Mouse (Mus musculus) embryonic facial prominence, embryonic 12.5 days (tissue): ENCODE measurements around the gene Zfhx2. TPM values are rescaled to one million over a fixed set of nuclear protein-coding genes. Genes with fewer than 3 reads are reported as not detected.

Experiments used
- ATAC-seq: fragments of 200-750 bp; cut with Nextera tagmentation; 2 replicates; pipeline ENCODE4 v1.8.0; 2017; ENCODE audit not compliant: insufficient number of reproducible peaks, insufficient read depth, low FRiP score, low TSS enrichment
- H3K27ac ChIP-seq: fragments of 300-500 bp; sonication (generic); 2 replicates; pipeline ENCODE4 v1.5.1; 2016; ENCODE audit warnings: mild to moderate bottlenecking
- H3K27me3 ChIP-seq: fragments of 300-500 bp; sonication (generic); 2 replicates; pipeline ENCODE4 v1.6.1; 2016; ENCODE audit warnings: mild to moderate bottlenecking, moderate library complexity
- H3K36me3 ChIP-seq: fragments of 300-500 bp; sonication (generic); 2 replicates; pipeline ENCODE4 v1.6.1; 2016; ENCODE audit warnings: mild to moderate bottlenecking
- H3K4me1 ChIP-seq: fragments of 300-500 bp; sonication (generic); 2 replicates; pipeline ENCODE4 v1.6.1; 2016
- H3K4me2 ChIP-seq: fragments of 300-500 bp; sonication (generic); replicated peaks from 2 replicates; pipeline ENCODE4 v1.6.1; 2016; ENCODE audit warnings: mild to moderate bottlenecking, moderate library complexity
- H3K4me3 ChIP-seq: fragments of 300-500 bp; sonication (generic); 2 replicates; pipeline ENCODE4 v1.5.1; 2016; ENCODE audit warnings: mild to moderate bottlenecking
- H3K9ac ChIP-seq: fragments of 300-500 bp; sonication (generic); 2 replicates; pipeline ENCODE4 v1.6.1; 2016; ENCODE audit warnings: mild to moderate bottlenecking, moderate library complexity
- H3K9me3 ChIP-seq: fragments of 300-500 bp; sonication (generic); 2 replicates; pipeline ENCODE4 v1.6.1; 2016; ENCODE audit warnings: mild to moderate bottlenecking, moderate library complexity
- WGBS: fragments of 180-500 bp; shearing (Covaris S2); methylation state at CpG from one replicate; pipeline ENCODE4 v1.1.7; 2016; 5-methylcytosine and 5-hydroxymethylcytosine counted together
- polyA plus RNA-seq: library from polyadenylated mRNA; unstranded; fragments of >200 nt; fragmentation: Nextera tagmentation; extraction: Ambion mirVana; gene quantifications from 2 replicates; pipeline ENCODE4 v1.2.1, GENCODE M21; 2016

Zfhx2 gene
- polyA plus RNA-seq, 1 experiment from 2014 or later: 7.9 TPM

GRCm38 (mm10) chr14:55076224-55076623 lies 15.9 kb downstream of the Zfhx2 start:
- ATAC-seq: no peak
- WGBS: 54% methylated on average over 6 of the region's 6 CpGs
- Histone ChIP-seq H3K4me1 (peaks cover 27% of the 10 kb centered on the region), H3K27ac (peak overlapping the region; percentile 17; the same call in 1 of the 2 replicates), H3K9ac (no peak overlapping the region), H3K36me3 (peaks cover 20% of the 10 kb centered on the region), H3K4me2 (no peak overlapping the region), H3K9me3 (no peaks in the 10 kb centered on the region), H3K4me3 (no peak overlapping the region), H3K27me3 (peaks cover 7% of the 10 kb centered on the region)

- no peak overlapping the region for H3K4me3 ChIP-seq
- H3K9ac ChIP-seq: no peak overlapping the region
- no peaks in the 10 kb centered on the region for H3K9me3 ChIP-seq
- ATAC-seq: no peak
- H3K27me3 ChIP-seq: peaks cover 7% of the 10 kb centered on the region
- H3K36me3 ChIP-seq: peaks cover 20% of the 10 kb centered on the region
- H3K27ac ChIP-seq: no peak overlapping the region
- no peak overlapping the region for H3K4me2 ChIP-seq
- peaks cover 27% of the 10 kb centered on the region for H3K4me1 ChIP-seq
- 92% methylated on average over 12 of the region's 12 CpGs for WGBS
Measured at GRCm38 (mm10) chr14:55074416-55074815, 17.7 kb downstream of the Zfhx2 start.

- no peak for ATAC-seq
- Histone ChIP-seq H3K4me3 (no peak overlapping the region), H3K9ac (0 out of 2 replicates have a peak overlapping the region, but pooled peaks have one; percentile 15), H3K27me3 (peaks cover 4% of the 10 kb centered on the region; the same call in 1 of the 2 replicates), H3K4me1 (peaks cover 10% of the 10 kb centered on the region; the same call in 1 of the 2 replicates), H3K9me3 (no peaks in the 10 kb centered on the region), H3K4me2 (peak overlapping the region; percentile 27), H3K27ac (peak overlapping the region; percentile 17; the same call in 1 of the 2 replicates), H3K36me3 (peaks cover 34% of the 10 kb centered on the region)
- 24% methylated on average over 19 of the region's 19 CpGs for WGBS
Measured at GRCm38 (mm10) chr14:55071756-55072155, 20.4 kb downstream of the Zfhx2 start.

- Histone ChIP-seq H3K4me3 (no peak overlapping the region), H3K36me3 (peaks cover 42% of the 10 kb centered on the region), H3K4me2 (no peak overlapping the region), H3K27me3 (no peaks in the 10 kb centered on the region), H3K4me1 (peaks cover 15% of the 10 kb centered on the region), H3K9me3 (no peaks in the 10 kb centered on the region), H3K9ac (no peak overlapping the region), H3K27ac (no peak overlapping the region)
- ATAC-seq: no peak
- WGBS: 89% methylated on average over 8 of the region's 8 CpGs
Measured at GRCm38 (mm10) chr14:55066042-55066441, 26.1 kb downstream of the Zfhx2 start.

GRCm38 (mm10) chr14:55065391-55065790 lies 26.7 kb downstream of the Zfhx2 start:
- no peak overlapping the region for H3K27ac ChIP-seq
- peaks cover 42% of the 10 kb centered on the region for H3K36me3 ChIP-seq
- no peaks in the 10 kb centered on the region for H3K27me3 ChIP-seq
- WGBS: 86% methylated on average over 13 of the region's 13 CpGs
- ATAC-seq: no peak
- no peak overlapping the region for H3K4me2 ChIP-seq
- H3K4me3 ChIP-seq: no peak overlapping the region
- no peak overlapping the region for H3K9ac ChIP-seq
- no peaks in the 10 kb centered on the region for H3K9me3 ChIP-seq
- peaks cover 17% of the 10 kb centered on the region for H3K4me1 ChIP-seq

- whole genome bisulfite sequencing: 74% methylated on average over 35 of the region's 35 CpGs
Measured at GRCm38 (mm10) chr14:55064481-55065370, 27.4 kb downstream of the Zfhx2 start.

GRCm38 (mm10) chr14:55063581-55064381 lies 28.3 kb downstream of the Zfhx2 start:
- no peaks in the 10 kb centered on the region for H3K27me3 ChIP-seq
- no peak overlapping the region for H3K4me3 ChIP-seq
- peaks cover 42% of the 10 kb centered on the region for H3K36me3 ChIP-seq
- no peak overlapping the region for H3K27ac ChIP-seq
- no peak overlapping the region for H3K4me2 ChIP-seq
- H3K9ac ChIP-seq: no peak overlapping the region; the same call in 1 of the 2 replicates
- H3K4me1 ChIP-seq: peaks cover 17% of the 10 kb centered on the region
- no peaks in the 10 kb centered on the region for H3K9me3 ChIP-seq
- 87% methylated on average over 22 of the region's 22 CpGs for WGBS
- no peak for ATAC-seq

More at GRCm38 (mm10) chr14:55064481-55065370, 27.4 kb downstream of the Zfhx2 start:
- H3K9me3 ChIP-seq: no peaks in the 10 kb centered on the region
- no peaks in the 10 kb centered on the region for H3K27me3 ChIP-seq
- no peak overlapping the region for H3K4me3 ChIP-seq
- peaks cover 17% of the 10 kb centered on the region for H3K4me1 ChIP-seq
- no peak overlapping the region for H3K4me2 ChIP-seq
- ATAC-seq: no peak
- H3K9ac ChIP-seq: no peak overlapping the region
- H3K36me3 ChIP-seq: peaks cover 42% of the 10 kb centered on the region
- H3K27ac ChIP-seq: no peak overlapping the region

GRCm38 (mm10) chr14:55063117-55063516 lies 29.0 kb downstream of the Zfhx2 start:
- no peak overlapping the region for H3K27ac ChIP-seq
- ATAC-seq: no peak
- H3K27me3 ChIP-seq: no peaks in the 10 kb centered on the region
- H3K9me3 ChIP-seq: no peaks in the 10 kb centered on the region
- no peak overlapping the region for H3K9ac ChIP-seq
- peaks cover 39% of the 10 kb centered on the region for H3K36me3 ChIP-seq
- no peak overlapping the region for H3K4me2 ChIP-seq
- no peak overlapping the region for H3K4me3 ChIP-seq
- WGBS: 88% methylated on average over 5 of the region's 5 CpGs
- H3K4me1 ChIP-seq: peaks cover 17% of the 10 kb centered on the region

GRCm38 (mm10) chr14:55062626-55063025 lies 29.5 kb downstream of the Zfhx2 start:
- no peak overlapping the region for H3K4me3 ChIP-seq
- no peak for ATAC-seq
- peaks cover 37% of the 10 kb centered on the region for H3K36me3 ChIP-seq

GRCm38 (mm10) chr14:55061845-55062244 lies 30.3 kb downstream of the Zfhx2 start:
- Histone ChIP-seq H3K36me3 (peaks cover 29% of the 10 kb centered on the region), H3K27me3 (no peaks in the 10 kb centered on the region), H3K4me2 (no peak overlapping the region), H3K9ac (no peak overlapping the region), H3K9me3 (no peaks in the 10 kb centered on the region), H3K4me1 (peaks cover 17% of the 10 kb centered on the region), H3K27ac (no peak overlapping the region), H3K4me3 (no peak overlapping the region)
- 41% methylated on average over 7 of the region's 7 CpGs for WGBS
- no peak for ATAC-seq

More at GRCm38 (mm10) chr14:55062626-55063025, 29.5 kb downstream of the Zfhx2 start:
- H3K4me2 ChIP-seq: peak overlapping the region; percentile 36
- no peak overlapping the region for H3K9ac ChIP-seq
- H3K9me3 ChIP-seq: no peaks in the 10 kb centered on the region
- no peaks in the 10 kb centered on the region for H3K27me3 ChIP-seq
- H3K4me1 ChIP-seq: peaks cover 17% of the 10 kb centered on the region
- H3K27ac ChIP-seq: no peak overlapping the region
- WGBS: 25% methylated on average over 17 of the region's 17 CpGs

GRCm38 (mm10) chr14:55059931-55060330 lies 32.2 kb downstream of the Zfhx2 start:
- no peak for ATAC-seq
- H3K9me3 ChIP-seq: no peaks in the 10 kb centered on the region
- H3K27me3 ChIP-seq: no peaks in the 10 kb centered on the region
- H3K9ac ChIP-seq: no peak overlapping the region
- H3K4me3 ChIP-seq: no peak overlapping the region
- H3K4me2 ChIP-seq: no peak overlapping the region
- WGBS: 55% methylated on average over 5 of the region's 5 CpGs
- H3K4me1 ChIP-seq: peaks cover 17% of the 10 kb centered on the region
- H3K27ac ChIP-seq: 0 out of 2 replicates have a peak overlapping the region, but pooled peaks have one; percentile 52
- peaks cover 10% of the 10 kb centered on the region; the same call in 1 of the 2 replicates for H3K36me3 ChIP-seq
